In genomic region chr13:47273487-47273886, GRCm38 (mm10) we compare ENCODE assay signal across 8 mouse cellular contexts.
DNase-seq lines count a peak whose midpoint lies in the region; ATAC-seq and TF ChIP-seq lines count a peak whose summit lies in the region.

No protein-coding gene starts in this region.

- H3K36me3 ChIP-seq in forebrain, embryonic 14.5 days (ENCODE audit: control insufficient read depth, insufficient read depth, low read length) = no peaks in the 10 kb centered on the region
- H3K36me3 ChIP-seq in liver, embryonic 15.5 days (replicated peaks) = no peaks in the 10 kb centered on the region

- peak; percentile 37 for ATAC-seq in forebrain, embryonic 14.5 days
- no peak for ATAC-seq in liver, embryonic 15.5 days (ENCODE audit: insufficient read depth)
- ATAC-seq in megakaryocyte-erythroid progenitor cell, adult 5-6 weeks (replicated peaks; ENCODE audit: low FRiP score, low TSS enrichment, poor library complexity, severe bottlenecking) = no peak

- 0 out of 2 replicates have a peak overlapping the region, but pooled peaks have one; percentile 27 for H3K27ac ChIP-seq in forebrain, embryonic 14.5 days (ENCODE audit: low read depth, low read length)
- no peak overlapping the region for H3K27ac ChIP-seq in liver, embryonic 15.5 days (replicated peaks)

- no peaks in the 10 kb centered on the region; the same call in 1 of the 2 replicates for H3K4me1 ChIP-seq in lung, adult 2 months (ENCODE audit: control insufficient read depth, insufficient read depth, low read length)
- H3K4me1 ChIP-seq in forebrain, embryonic 14.5 days (ENCODE audit: control insufficient read depth, insufficient read depth, low read length) = peaks cover 12% of the 10 kb centered on the region
- H3K4me1 ChIP-seq in liver, embryonic 15.5 days (replicated peaks) = peaks cover 12% of the 10 kb centered on the region

- peak overlapping the region; percentile 51 for H3K9ac ChIP-seq in forebrain, embryonic 14.5 days (ENCODE audit: low read length)
- no peak overlapping the region for H3K9ac ChIP-seq in liver, embryonic 15.5 days

- no peaks in the 10 kb centered on the region for H3K27me3 ChIP-seq in forebrain, embryonic 14.5 days (replicated peaks; ENCODE audit: control insufficient read depth, insufficient read depth, low read length)
- H3K27me3 ChIP-seq in liver, embryonic 15.5 days = no peaks in the 10 kb centered on the region

- DNase-seq in lung, postnatal 10 days = peak; percentile 15
- DNase-seq in lung, adult 2 months = no peak
- peak; percentile 64 for DNase-seq in forebrain, embryonic 14.5 days (ENCODE audit: low spot score)
- DNase-seq in thymus, postnatal 36 days = peak; percentile 2 to 7
- DNase-seq in urinary bladder, adult 2 months (ENCODE audit: low spot score) = no peak
- DNase-seq in gastrocnemius, postnatal 10 days = no peak

- WGBS in lung, adult 2 months = 18% methylated on average over 11 of the region's 11 CpGs
- WGBS in forebrain, embryonic 14.5 days = 3% methylated on average over 11 of the region's 11 CpGs
- 9% methylated on average over 11 of the region's 11 CpGs for WGBS in liver, embryonic 15.5 days (ENCODE audit: insufficient replicate concordance)

- no peaks in the 10 kb centered on the region for H3K9me3 ChIP-seq in forebrain, embryonic 14.5 days (replicated peaks; ENCODE audit: control insufficient read depth, low read length)
- H3K9me3 ChIP-seq in liver, embryonic 15.5 days (replicated peaks) = no peaks in the 10 kb centered on the region

- TF ChIP-seq POLR2A in lung, adult 2 months (IDR thresholded peaks at IDR 0.05; ENCODE audit: borderline replicate concordance, extremely low read depth, low read depth, low read length) = no peak

- H3K4me2 ChIP-seq in forebrain, embryonic 14.5 days (ENCODE audit: low read length) = peak overlapping the region; percentile 39
- peak overlapping the region; percentile 51 for H3K4me2 ChIP-seq in liver, embryonic 15.5 days

- no peak for TF ChIP-seq CTCF in lung, adult 2 months (IDR thresholded peaks at IDR 0.05; ENCODE audit: insufficient read depth, low read length)

- no peak overlapping the region for H3K4me3 ChIP-seq in lung, adult 2 months (replicated peaks; ENCODE audit: extremely low read depth, low read depth, low read length)
- no peak overlapping the region for H3K4me3 ChIP-seq in forebrain, embryonic 14.5 days (ENCODE audit: low read depth, low read length)
- peak overlapping the region; percentile 25; the same call in 1 of the 2 replicates for H3K4me3 ChIP-seq in liver, embryonic 15.5 days (replicated peaks)

Comparison
In these comparisons a context has a peak if more than half of its experiments do, and no peak if none do; other contexts are left out.
1. DNase-seq: peak in lung, postnatal 10 days (single experiment), forebrain, embryonic 14.5 days (single experiment) and thymus, postnatal 36 days (2 of 2); none in lung, adult 2 months (single experiment), urinary bladder, adult 2 months (single experiment) and gastrocnemius, postnatal 10 days (single experiment).